Mouse (Mus musculus): ENCODE measurements around the gene Ykt6. TPM values are rescaled to one million over a fixed set of nuclear protein-coding genes. Genes with fewer than 3 reads are reported as not detected.
"Not testable (repeated sequence)": the region's sequence is repeated elsewhere in the genome, so short reads cannot be mapped to it uniquely, and the experiment has no call there.

Gene Ykt6
- polyA plus RNA-seq, 1 experiment from 2014 or later = 59.0 TPM

- H3K4me3 ChIP-seq = no peak overlapping the region
- H3K9me3 ChIP-seq (replicated peaks) = no peaks in the 10 kb centered on the region
- H3K27ac ChIP-seq = peak overlapping the region; percentile 66
- ATAC-seq (ENCODE audit: low FRiP score) = no peak
- no peaks in the 10 kb centered on the region for H3K36me3 ChIP-seq
- WGBS = 80% methylated on average over 14 of the region's 14 CpGs
- H3K4me2 ChIP-seq (replicated peaks) = no peak overlapping the region
- H3K9ac ChIP-seq = peak overlapping the region; percentile 20; the same call in 1 of the 2 replicates
- peaks cover 17% of the 10 kb centered on the region for H3K4me1 ChIP-seq
- H3K27me3 ChIP-seq = peaks cover 18% of the 10 kb centered on the region
Measured at GRCm38 (mm10) chr11:6000961-6001682, 45.6 kb downstream of the Ykt6 start.

GRCm38 (mm10) chr11:6001981-6002649 is 46.6 kb downstream of the Ykt6 start:
- WGBS = 81% methylated on average over 9 of the region's 9 CpGs
- H3K27ac ChIP-seq = no peak overlapping the region
- H3K9ac ChIP-seq = no peak overlapping the region
- no peak overlapping the region for H3K4me3 ChIP-seq
- no peaks in the 10 kb centered on the region for H3K9me3 ChIP-seq (replicated peaks)
- peaks cover 17% of the 10 kb centered on the region for H3K4me1 ChIP-seq
- no peaks in the 10 kb centered on the region for H3K36me3 ChIP-seq
- ATAC-seq (ENCODE audit: low FRiP score) = no peak
- peaks cover 18% of the 10 kb centered on the region for H3K27me3 ChIP-seq
- no peak overlapping the region for H3K4me2 ChIP-seq (replicated peaks)

- Histone ChIP-seq H3K9me3 (replicated peaks) (no peaks in the 10 kb centered on the region), H3K4me1 (peaks cover 17% of the 10 kb centered on the region), H3K27ac (no peak overlapping the region), H3K27me3 (peaks cover 18% of the 10 kb centered on the region), H3K4me2 (replicated peaks) (no peak overlapping the region), H3K36me3 (no peaks in the 10 kb centered on the region), H3K9ac (no peak overlapping the region), H3K4me3 (no peak overlapping the region)
- WGBS = 53% methylated on average over 2 of the region's 2 CpGs
- no peak for ATAC-seq (ENCODE audit: low FRiP score)
Measured at GRCm38 (mm10) chr11:6003046-6003639, 47.6 kb downstream of the Ykt6 start.

- H3K27me3 ChIP-seq = peaks cover 25% of the 10 kb centered on the region
- ATAC-seq (ENCODE audit: low FRiP score); H3K4me2 ChIP-seq (replicated peaks); H3K27ac ChIP-seq; H3K9ac ChIP-seq; H3K4me3 ChIP-seq; H3K36me3 ChIP-seq; H3K9me3 ChIP-seq (replicated peaks); H3K4me1 ChIP-seq: not testable (repeated sequence)
- WGBS = 42% methylated on average over 1 of the region's 4 CpGs
Measured at GRCm38 (mm10) chr11:6005374-6006043, 50.0 kb downstream of the Ykt6 start.

GRCm38 (mm10) chr11:6006351-6007009 is 51.0 kb downstream of the Ykt6 start:
- not testable (repeated sequence) for H3K9me3 ChIP-seq (replicated peaks)

DNA sequence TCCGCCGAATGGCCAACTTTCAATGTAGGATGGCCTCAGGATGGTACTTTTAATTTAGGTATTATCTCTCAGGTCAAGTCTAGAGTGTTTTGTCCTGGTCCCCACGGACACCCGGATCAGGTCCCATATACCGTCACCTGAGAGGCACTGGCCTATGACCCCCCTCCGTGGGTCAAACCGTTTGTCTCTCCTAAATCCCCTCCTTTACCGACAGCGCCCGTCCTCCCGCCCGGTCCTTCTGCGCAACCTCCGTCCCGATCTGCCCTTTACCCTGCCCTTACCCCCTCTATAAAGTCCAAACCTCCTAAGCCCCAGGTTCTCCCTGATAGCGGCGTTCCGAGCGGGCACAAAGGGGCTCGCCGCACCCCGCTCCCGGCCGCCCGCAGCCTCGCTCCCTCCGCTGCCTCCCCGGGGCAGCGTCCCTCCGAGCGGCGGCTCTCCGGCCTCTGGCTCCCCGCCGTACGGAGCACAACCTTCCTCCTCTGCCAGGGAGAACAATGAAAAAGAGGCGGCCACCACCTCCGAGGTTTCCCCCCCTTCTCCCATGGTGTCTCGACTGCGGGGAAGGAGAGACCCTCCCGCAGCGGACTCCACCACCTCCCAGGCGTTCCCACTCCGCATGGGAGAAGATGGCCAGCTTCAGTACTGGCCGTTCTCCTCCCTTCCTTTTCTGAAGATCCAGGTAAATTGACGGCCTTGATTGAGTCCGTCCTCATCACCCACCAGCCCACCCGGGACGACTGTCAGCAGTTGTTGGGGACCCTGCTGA is 51.7 kb downstream of the Ykt6 start:
- not testable (repeated sequence) for H3K36me3 ChIP-seq; H3K9me3 ChIP-seq (replicated peaks); ATAC-seq (ENCODE audit: low FRiP score); H3K4me1 ChIP-seq; H3K27ac ChIP-seq
- Histone ChIP-seq H3K4me2 (replicated peaks) (peak overlapping the region; percentile 53), H3K27me3 (peaks cover 25% of the 10 kb centered on the region), H3K4me3 (peak overlapping the region; percentile 39), H3K9ac (peak overlapping the region; percentile 27; the same call in 1 of the 2 replicates)
- 4% methylated on average over 19 of the region's 49 CpGs for WGBS

More at GRCm38 (mm10) chr11:6006351-6007009, 51.0 kb downstream of the Ykt6 start:
- peak overlapping the region; percentile 39 for H3K4me3 ChIP-seq
- H3K4me1 ChIP-seq; H3K27ac ChIP-seq; H3K9ac ChIP-seq; ATAC-seq (ENCODE audit: low FRiP score); H3K36me3 ChIP-seq: not testable (repeated sequence)
- H3K4me2 ChIP-seq (replicated peaks) = peak overlapping the region; percentile 53
- 4% methylated on average over 39 of the region's 44 CpGs for WGBS
- peaks cover 25% of the 10 kb centered on the region for H3K27me3 ChIP-seq

GRCm38 (mm10) chr11:6007779-6008128 is 52.3 kb downstream of the Ykt6 start:
- Histone ChIP-seq H3K4me2 (replicated peaks) (peak overlapping the region; percentile 51), H3K27me3 (peaks cover 25% of the 10 kb centered on the region), H3K4me3 (peak overlapping the region; percentile 29)
- H3K9ac ChIP-seq; H3K4me1 ChIP-seq; ATAC-seq (ENCODE audit: low FRiP score); H3K36me3 ChIP-seq; H3K27ac ChIP-seq; H3K9me3 ChIP-seq (replicated peaks): not testable (repeated sequence)
- WGBS = 13% methylated on average over 11 of the region's 13 CpGs

DNA sequence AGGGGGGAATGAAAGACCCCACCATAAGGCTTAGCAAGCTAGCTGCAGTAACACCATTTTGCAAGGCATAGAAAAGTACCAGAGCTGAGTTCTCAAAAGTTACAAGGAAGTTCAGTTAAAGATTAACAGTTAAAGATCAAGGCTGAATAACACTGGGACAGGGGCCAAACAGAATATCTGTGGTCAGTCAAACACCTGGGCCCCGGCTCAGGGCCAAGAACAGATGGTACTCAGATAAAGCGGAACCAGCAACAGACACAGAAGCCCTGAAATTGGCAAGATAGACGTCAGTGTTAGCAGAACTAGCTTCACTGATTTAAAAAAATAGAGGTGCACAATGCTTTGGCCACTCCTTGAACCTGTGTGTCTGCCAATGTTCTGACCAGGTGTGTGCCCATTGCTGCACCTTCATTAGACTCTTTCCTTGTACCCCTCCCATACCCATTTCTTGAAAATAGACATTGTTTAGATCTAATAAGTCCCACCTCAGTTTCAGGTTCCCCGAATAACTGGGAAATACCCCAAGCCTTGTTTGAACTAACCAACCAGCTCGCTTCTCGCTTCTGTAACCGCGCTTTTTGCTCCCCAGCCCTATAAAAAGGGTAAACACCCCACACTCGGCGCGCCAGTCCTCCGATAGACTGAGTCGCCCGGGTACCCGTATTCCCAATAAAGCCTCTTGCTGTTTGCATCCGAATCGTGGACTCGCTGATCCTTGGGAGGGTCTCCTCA is 55.4 kb downstream of the Ykt6 start:
- not testable (repeated sequence) for H3K9me3 ChIP-seq (replicated peaks); ATAC-seq (ENCODE audit: low FRiP score); H3K4me3 ChIP-seq; H3K9ac ChIP-seq; H3K27ac ChIP-seq; H3K4me2 ChIP-seq (replicated peaks); H3K4me1 ChIP-seq; H3K36me3 ChIP-seq
- 92% methylated on average over 3 of the region's 18 CpGs for WGBS
- peaks cover 10% of the 10 kb centered on the region for H3K27me3 ChIP-seq

DNA sequence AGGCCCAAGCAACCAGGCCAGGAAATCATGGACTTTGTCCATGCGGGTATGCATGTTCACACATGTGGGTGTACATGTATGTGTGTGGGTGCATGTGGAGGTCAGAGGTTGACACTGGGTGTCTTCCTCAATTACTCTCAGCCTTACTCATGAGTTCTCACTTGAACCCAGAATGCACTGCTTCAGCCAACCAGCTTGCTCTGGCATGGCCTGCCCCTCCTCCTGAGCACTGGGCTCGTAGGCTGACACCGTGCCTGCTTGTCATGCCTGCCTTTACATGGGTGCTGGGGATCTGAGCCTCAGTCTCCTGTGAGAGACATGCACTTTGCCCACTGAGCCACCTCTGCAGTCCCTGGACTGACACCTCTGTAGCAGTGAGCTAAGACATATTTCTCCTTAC is 56.4 kb downstream of the Ykt6 start:
- no peaks in the 10 kb centered on the region for H3K9me3 ChIP-seq (replicated peaks)
- H3K36me3 ChIP-seq = no peaks in the 10 kb centered on the region
- no peaks in the 10 kb centered on the region for H3K4me1 ChIP-seq
- H3K4me2 ChIP-seq (replicated peaks) = no peak overlapping the region
- no peak overlapping the region for H3K27ac ChIP-seq
- no peak overlapping the region for H3K4me3 ChIP-seq
- ATAC-seq (ENCODE audit: low FRiP score) = no peak
- WGBS = 92% methylated on average over 3 of the region's 3 CpGs
- peaks cover 10% of the 10 kb centered on the region for H3K27me3 ChIP-seq
- H3K9ac ChIP-seq = no peak overlapping the region

DNA sequence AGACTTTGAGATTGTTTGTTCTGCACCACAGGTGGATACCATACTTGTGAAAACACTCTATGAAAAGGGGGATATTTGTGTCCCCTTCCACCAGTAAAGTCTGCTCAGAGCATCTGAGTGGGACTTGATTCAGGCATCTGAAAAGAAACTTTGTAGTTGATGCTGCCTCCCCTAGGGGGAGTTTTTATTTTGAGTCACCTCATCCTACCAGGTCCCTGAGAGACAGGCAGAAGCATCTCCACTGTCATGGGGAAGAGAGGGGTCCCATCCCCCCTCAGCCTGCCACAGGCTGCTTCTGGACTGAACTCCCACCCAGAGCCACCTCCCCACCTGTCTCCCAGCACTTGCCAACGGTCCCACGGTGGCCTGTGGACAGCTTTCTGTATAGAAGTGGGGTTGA is 57.9 kb downstream of the Ykt6 start:
- Histone ChIP-seq H3K9me3 (replicated peaks) (no peaks in the 10 kb centered on the region), H3K27ac (no peak overlapping the region), H3K4me3 (no peak overlapping the region), H3K4me1 (no peaks in the 10 kb centered on the region), H3K4me2 (replicated peaks) (no peak overlapping the region), H3K9ac (no peak overlapping the region), H3K36me3 (no peaks in the 10 kb centered on the region), H3K27me3 (peaks cover 9% of the 10 kb centered on the region)
- WGBS = 59% methylated on average over 2 of the region's 2 CpGs
- ATAC-seq (ENCODE audit: low FRiP score) = no peak

GRCm38 (mm10) chr11:6015011-6015431 is 59.5 kb downstream of the Ykt6 start:
- ATAC-seq (ENCODE audit: low FRiP score) = no peak
- H3K36me3 ChIP-seq = no peaks in the 10 kb centered on the region
- no peak overlapping the region for H3K27ac ChIP-seq
- no peaks in the 10 kb centered on the region for H3K4me1 ChIP-seq
- no peak overlapping the region for H3K4me3 ChIP-seq
- 0 out of 2 replicates have a peak, but pooled peaks cover 3% of the 10 kb centered on the region for H3K27me3 ChIP-seq
- H3K4me2 ChIP-seq (replicated peaks) = no peak overlapping the region
- H3K9me3 ChIP-seq (replicated peaks) = no peaks in the 10 kb centered on the region
- no peak overlapping the region for H3K9ac ChIP-seq
- WGBS = 84% methylated on average over 6 of the region's 6 CpGs

Data from hindbrain, embryonic 12.5 days (tissue).